Mouse (Mus musculus) liver, embryonic 12.5 days (tissue): ENCODE data around the gene Acp7. TPM values are rescaled to one million over a fixed set of nuclear protein-coding genes. Genes with fewer than 3 reads are reported as not detected.

Source experiments
- ATAC-seq: fragments of 200-750 bp; cut with Nextera tagmentation; 2 replicates; pipeline ENCODE4 v1.8.0; 2017; ENCODE audit warnings: moderate number of reproducible peaks, mild to moderate bottlenecking, moderate library complexity
- H3K27ac ChIP-seq: fragments of 300-500 bp; sonication (generic); 2 replicates; pipeline ENCODE4 v1.5.1; 2016; ENCODE audit warnings: mild to moderate bottlenecking
- H3K27me3 ChIP-seq: fragments of 300-500 bp; sonication (generic); replicated peaks from 2 replicates; pipeline ENCODE4 v1.6.1; 2016; ENCODE audit warnings: mild to moderate bottlenecking, moderate library complexity
- H3K36me3 ChIP-seq: fragments of 300-500 bp; sonication (generic); 2 replicates; pipeline ENCODE4 v1.6.1; 2016; ENCODE audit warnings: mild to moderate bottlenecking, moderate library complexity
- H3K4me1 ChIP-seq: fragments of 300-500 bp; sonication (generic); 2 replicates; pipeline ENCODE4 v1.6.1; 2016
- H3K4me2 ChIP-seq: fragments of 300-500 bp; sonication (generic); 2 replicates; pipeline ENCODE4 v1.6.1; 2016; ENCODE audit warnings: mild to moderate bottlenecking, moderate library complexity
- H3K4me3 ChIP-seq: fragments of 300-500 bp; sonication (generic); 2 replicates; pipeline ENCODE4 v1.5.1; 2016; ENCODE audit warnings: mild to moderate bottlenecking, moderate library complexity
- H3K9ac ChIP-seq: fragments of 300-500 bp; sonication (generic); 2 replicates; pipeline ENCODE4 v1.6.1; 2016; ENCODE audit warnings: mild to moderate bottlenecking, moderate library complexity
- H3K9me3 ChIP-seq: fragments of 300-500 bp; sonication (generic); replicated peaks from 2 replicates; pipeline ENCODE4 v1.6.1; 2016; ENCODE audit warnings: mild to moderate bottlenecking, moderate library complexity
- WGBS: fragments of 180-500 bp; shearing (Covaris S2); methylation state at CpG from one replicate; pipeline ENCODE4 v1.1.7; 2016; ENCODE audit not compliant: insufficient replicate concordance; 5-methylcytosine and 5-hydroxymethylcytosine counted together
- polyA plus RNA-seq: library from polyadenylated mRNA; unstranded; fragments of >200 nt; fragmentation: Nextera tagmentation; extraction: Ambion mirVana; gene quantifications from 2 replicates; pipeline ENCODE4 v1.2.1, GENCODE M21; 2016

The Acp7 gene
- polyA plus RNA-seq, 1 experiment from 2014 or later: not detected

GRCm38 (mm10) chr7:28583570-28584344 lies 47.4 kb downstream of the Acp7 start:
- WGBS: 41% methylated on average over 8 of the region's 8 CpGs
- peaks cover 19% of the 10 kb centered on the region for H3K36me3 ChIP-seq
- ATAC-seq: peak; percentile 57
- H3K4me3 ChIP-seq: peak overlapping the region; percentile 27
- no peaks in the 10 kb centered on the region for H3K9me3 ChIP-seq
- H3K4me1 ChIP-seq: peaks cover 97% of the 10 kb centered on the region
- peak overlapping the region; percentile 51 for H3K9ac ChIP-seq
- peak overlapping the region; percentile 88 for H3K27ac ChIP-seq
- no peaks in the 10 kb centered on the region for H3K27me3 ChIP-seq
- peak overlapping the region; percentile 64 for H3K4me2 ChIP-seq

GRCm38 (mm10) chr7:28582841-28583240 lies 48.3 kb downstream of the Acp7 start:
- peaks cover 21% of the 10 kb centered on the region for H3K36me3 ChIP-seq
- peaks cover 99% of the 10 kb centered on the region for H3K4me1 ChIP-seq
- H3K27me3 ChIP-seq: no peaks in the 10 kb centered on the region
- peak overlapping the region; percentile 88 for H3K27ac ChIP-seq
- peak overlapping the region; percentile 51 for H3K9ac ChIP-seq
- H3K4me3 ChIP-seq: peak overlapping the region; percentile 27; the same call in 1 of the 2 replicates
- H3K9me3 ChIP-seq: no peaks in the 10 kb centered on the region
- ATAC-seq: no peak
- WGBS: 24% methylated on average over 11 of the region's 11 CpGs
- H3K4me2 ChIP-seq: peak overlapping the region; percentile 64

DNA sequence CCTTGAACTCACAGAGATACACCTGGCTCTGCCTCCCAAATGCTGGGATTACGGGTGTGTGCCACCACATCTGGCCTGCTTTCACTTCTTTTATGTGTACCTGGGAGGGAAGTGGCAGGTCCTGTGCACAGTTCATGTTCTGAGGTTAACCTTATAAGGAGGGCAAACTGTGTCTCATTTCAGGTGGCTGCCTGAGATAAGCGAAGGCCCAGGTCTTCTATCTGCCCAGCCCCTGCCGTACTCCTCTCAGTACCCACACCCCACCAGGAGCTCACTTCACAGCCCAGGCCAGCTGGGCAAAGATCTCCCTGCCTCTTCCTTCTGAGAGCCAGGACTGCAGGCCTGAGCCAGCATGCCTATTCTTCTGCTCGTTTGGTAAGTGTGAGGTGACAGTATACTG lies 49.4 kb downstream of the Acp7 start:
- Histone ChIP-seq H3K4me1 (peaks cover 99% of the 10 kb centered on the region), H3K9me3 (no peaks in the 10 kb centered on the region), H3K27ac (peak overlapping the region; percentile 88), H3K9ac (peak overlapping the region; percentile 51), H3K27me3 (no peaks in the 10 kb centered on the region), H3K4me2 (peak overlapping the region; percentile 64), H3K4me3 (peak overlapping the region; percentile 24), H3K36me3 (peaks cover 21% of the 10 kb centered on the region)
- 18% methylated on average over 4 of the region's 4 CpGs for WGBS
- ATAC-seq: peak; percentile 88

DNA sequence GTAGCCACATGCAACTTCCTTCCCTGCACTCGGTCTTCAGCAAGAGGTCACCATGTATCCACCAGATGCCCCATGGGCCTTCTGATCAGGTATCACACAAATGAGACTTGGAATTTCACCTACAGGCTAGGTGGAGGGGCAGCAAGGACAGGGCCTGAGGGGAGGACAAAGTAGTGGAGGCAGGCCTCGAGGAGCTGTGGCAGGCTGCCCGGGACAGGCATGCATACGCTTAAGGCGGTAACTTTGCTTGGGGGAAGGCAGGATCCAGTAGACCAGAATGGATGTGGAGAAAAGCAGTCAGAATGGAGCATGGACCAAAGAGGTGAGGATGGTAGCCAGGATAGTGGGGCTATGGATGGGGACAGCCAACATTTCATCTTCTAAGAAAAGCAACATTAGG lies 51.3 kb downstream of the Acp7 start:
- H3K4me1 ChIP-seq: peaks cover 100% of the 10 kb centered on the region
- no peak overlapping the region for H3K4me2 ChIP-seq
- no peak overlapping the region for H3K4me3 ChIP-seq
- peaks cover 21% of the 10 kb centered on the region for H3K36me3 ChIP-seq
- no peaks in the 10 kb centered on the region for H3K9me3 ChIP-seq
- H3K9ac ChIP-seq: peak overlapping the region; percentile 12; the same call in 1 of the 2 replicates
- 77% methylated on average over 5 of the region's 5 CpGs for WGBS
- H3K27ac ChIP-seq: peak overlapping the region; percentile 88; the same call in 1 of the 2 replicates
- no peak for ATAC-seq
- no peaks in the 10 kb centered on the region for H3K27me3 ChIP-seq

GRCm38 (mm10) chr7:28578543-28579053 lies 52.5 kb downstream of the Acp7 start:
- WGBS: 77% methylated on average over 5 of the region's 5 CpGs
- ATAC-seq: no peak
- peak overlapping the region; percentile 80 for H3K27ac ChIP-seq
- H3K4me2 ChIP-seq: no peak overlapping the region
- no peaks in the 10 kb centered on the region for H3K9me3 ChIP-seq
- H3K4me1 ChIP-seq: peaks cover 100% of the 10 kb centered on the region
- peaks cover 21% of the 10 kb centered on the region for H3K36me3 ChIP-seq
- no peaks in the 10 kb centered on the region for H3K27me3 ChIP-seq
- H3K9ac ChIP-seq: peak overlapping the region; percentile 15; the same call in 1 of the 2 replicates
- H3K4me3 ChIP-seq: no peak overlapping the region

- ATAC-seq: no peak
- Histone ChIP-seq H3K27ac (peak overlapping the region; percentile 80), H3K4me3 (no peak overlapping the region), H3K4me1 (peaks cover 100% of the 10 kb centered on the region), H3K9me3 (no peaks in the 10 kb centered on the region), H3K27me3 (no peaks in the 10 kb centered on the region), H3K36me3 (peaks cover 21% of the 10 kb centered on the region), H3K4me2 (no peak overlapping the region), H3K9ac (0 out of 2 replicates have a peak overlapping the region, but pooled peaks have one; percentile 15)
- 75% methylated on average over 9 of the region's 9 CpGs for WGBS
These were observed 53.1 kb downstream of the Acp7 start for GRCm38 (mm10) chr7:28577826-28578542.

GRCm38 (mm10) chr7:28576271-28576914 lies 54.7 kb downstream of the Acp7 start:
- WGBS: 53% methylated on average over 5 of the region's 5 CpGs
- peaks cover 100% of the 10 kb centered on the region for H3K4me1 ChIP-seq
- peak overlapping the region; percentile 80 for H3K27ac ChIP-seq
- peak overlapping the region; percentile 52 for H3K9ac ChIP-seq
- peak; percentile 79 for ATAC-seq
- no peaks in the 10 kb centered on the region for H3K27me3 ChIP-seq
- H3K4me3 ChIP-seq: peak overlapping the region; percentile 2; the same call in 1 of the 2 replicates
- H3K9me3 ChIP-seq: no peaks in the 10 kb centered on the region
- peak overlapping the region; percentile 50 for H3K4me2 ChIP-seq
- peaks cover 21% of the 10 kb centered on the region for H3K36me3 ChIP-seq

DNA sequence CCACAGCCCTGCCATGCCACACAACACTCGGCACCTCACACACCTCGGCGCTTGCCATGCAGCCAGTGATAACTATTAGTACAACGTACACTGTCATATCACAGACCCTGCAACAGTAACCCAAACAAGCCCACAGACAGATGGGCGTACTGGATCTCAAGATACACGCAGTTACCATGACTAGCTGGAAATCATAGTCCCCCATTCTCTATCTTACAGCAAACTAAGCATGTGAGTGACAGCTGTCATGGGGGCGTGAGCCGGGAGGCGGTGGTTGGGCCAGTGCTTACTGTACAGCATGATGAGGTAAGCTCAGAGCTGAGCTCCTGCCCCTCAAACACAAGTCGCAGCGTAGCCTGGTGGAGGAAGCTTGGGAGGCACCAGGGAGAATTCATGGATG lies 55.5 kb downstream of the Acp7 start:
- Histone ChIP-seq H3K27me3 (no peaks in the 10 kb centered on the region), H3K36me3 (peaks cover 13% of the 10 kb centered on the region), H3K9ac (no peak overlapping the region), H3K4me3 (no peak overlapping the region), H3K9me3 (no peaks in the 10 kb centered on the region), H3K4me1 (peaks cover 100% of the 10 kb centered on the region), H3K4me2 (peak overlapping the region; percentile 50; the same call in 1 of the 2 replicates), H3K27ac (peak overlapping the region; percentile 80)
- peak; percentile 31; the same call in 1 of the 2 replicates for ATAC-seq
- 50% methylated on average over 11 of the region's 11 CpGs for WGBS

DNA sequence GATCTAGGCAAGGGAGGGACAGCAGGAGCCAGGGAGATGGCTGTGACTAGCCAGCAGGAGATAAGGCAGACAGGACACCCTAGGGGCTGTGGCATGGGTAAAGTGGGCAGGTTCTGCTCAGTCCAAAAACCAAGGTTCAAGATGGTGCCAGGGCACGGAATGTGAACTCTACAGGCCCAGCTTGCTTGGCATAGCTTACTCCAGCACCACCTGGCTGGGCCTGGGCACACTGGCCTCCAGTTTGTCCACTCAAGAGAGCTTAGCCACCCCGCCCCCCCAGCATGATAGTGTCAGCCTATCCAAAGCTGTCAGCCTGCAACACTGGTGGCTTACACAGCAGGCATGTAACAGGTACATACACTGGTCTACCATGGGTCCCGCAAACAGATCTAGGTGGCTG lies 57.9 kb downstream of the Acp7 start:
- WGBS: 84% methylated on average over 3 of the region's 3 CpGs
- Histone ChIP-seq H3K27ac (peak overlapping the region; percentile 52), H3K27me3 (no peaks in the 10 kb centered on the region), H3K36me3 (peaks cover 20% of the 10 kb centered on the region), H3K9ac (no peak overlapping the region), H3K4me3 (no peak overlapping the region), H3K9me3 (no peaks in the 10 kb centered on the region), H3K4me1 (peaks cover 87% of the 10 kb centered on the region), H3K4me2 (0 out of 2 replicates have a peak overlapping the region, but pooled peaks have one; percentile 10)
- no peak for ATAC-seq

- Histone ChIP-seq H3K27ac (peak overlapping the region; percentile 52), H3K9me3 (no peaks in the 10 kb centered on the region), H3K4me3 (no peak overlapping the region), H3K9ac (no peak overlapping the region), H3K4me2 (no peak overlapping the region), H3K4me1 (peaks cover 85% of the 10 kb centered on the region), H3K27me3 (no peaks in the 10 kb centered on the region), H3K36me3 (peaks cover 26% of the 10 kb centered on the region)
- WGBS: 67% methylated on average over 5 of the region's 5 CpGs
- ATAC-seq: no peak
These were observed 58.4 kb downstream of the Acp7 start for GRCm38 (mm10) chr7:28572689-28573088.

- Histone ChIP-seq H3K27me3 (no peaks in the 10 kb centered on the region), H3K27ac (0 out of 2 replicates have a peak overlapping the region, but pooled peaks have one; percentile 8), H3K9ac (no peak overlapping the region), H3K4me2 (no peak overlapping the region), H3K9me3 (no peaks in the 10 kb centered on the region), H3K4me1 (peaks cover 69% of the 10 kb centered on the region), H3K4me3 (no peak overlapping the region), H3K36me3 (peaks cover 41% of the 10 kb centered on the region)
- 61% methylated on average over 5 of the region's 5 CpGs for WGBS
- ATAC-seq: no peak
These were observed 60.0 kb downstream of the Acp7 start for GRCm38 (mm10) chr7:28570982-28571682.
